Mouse (Mus musculus) megakaryocyte-erythroid progenitor cell, adult 5-6 weeks (primary cell): ENCODE results near the gene Sv2a. TPM values are rescaled to one million over a fixed set of nuclear protein-coding genes. Genes with fewer than 3 reads are reported as not detected.
"Not testable (repeated sequence)": the region's sequence is repeated elsewhere in the genome, so short reads cannot be mapped to it uniquely, and the experiment has no call there.

ENCODE experiments used
- ATAC-seq: replicated peaks from 2 replicates; pipeline ENCODE4 v1.8.0; 2016; ENCODE audit warnings: mild to moderate bottlenecking, inconsistent platforms; ENCODE audit not compliant: severe bottlenecking, poor library complexity, low FRiP score, low TSS enrichment
- total RNA-seq, 2 experiments: library from RNA; stranded (forward) in 1 of 2; stranded (reverse) in 1 of 2; fragments of 200-1000, 215-1000 nt in 1 of 2; fragments of >200 nt in 1 of 2; fragmentation: Nextera tagmentation in 1 of 2; gene quantifications; 2 replicates each; pipeline ENCODE4 v1.2.3; 2014 to 2017

Sv2a gene
- total RNA-seq, 2 experiments from 2014 or later: 1.0 TPM; not detected in 1

- ATAC-seq: peak; percentile 87
These were observed 8.5 kb upstream of the Sv2a start, which contains the start of gene Sf3b4 for GRCm38 (mm10) chr3:96172197-96173178. Gene Sf3b4 (plus strand): TSS chr3:96172332.

DNA sequence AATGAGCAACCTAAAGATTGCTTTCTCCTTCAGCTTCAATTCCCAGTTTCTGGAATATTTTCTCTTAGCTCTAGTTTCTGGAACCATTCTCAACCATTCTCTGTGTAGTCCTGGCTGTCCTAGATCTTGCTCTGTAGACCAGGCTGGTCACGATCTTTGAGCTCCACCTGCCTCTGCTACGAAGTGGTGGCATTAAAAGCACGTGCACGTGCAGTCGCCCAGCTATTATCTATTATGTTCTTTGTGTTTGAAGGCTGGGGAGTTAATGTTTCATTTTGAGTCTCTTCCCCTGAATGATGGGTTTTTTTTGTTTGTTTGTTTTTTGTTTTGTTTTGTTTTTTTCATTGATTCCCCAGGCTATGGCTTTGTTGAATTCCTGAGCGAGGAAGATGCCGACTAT is 7.8 kb upstream of the Sv2a start:
- no peak for ATAC-seq

- ATAC-seq: not testable (repeated sequence)
These were observed 6.9 kb upstream of the Sv2a start for GRCm38 (mm10) chr3:96174042-96174441.

DNA sequence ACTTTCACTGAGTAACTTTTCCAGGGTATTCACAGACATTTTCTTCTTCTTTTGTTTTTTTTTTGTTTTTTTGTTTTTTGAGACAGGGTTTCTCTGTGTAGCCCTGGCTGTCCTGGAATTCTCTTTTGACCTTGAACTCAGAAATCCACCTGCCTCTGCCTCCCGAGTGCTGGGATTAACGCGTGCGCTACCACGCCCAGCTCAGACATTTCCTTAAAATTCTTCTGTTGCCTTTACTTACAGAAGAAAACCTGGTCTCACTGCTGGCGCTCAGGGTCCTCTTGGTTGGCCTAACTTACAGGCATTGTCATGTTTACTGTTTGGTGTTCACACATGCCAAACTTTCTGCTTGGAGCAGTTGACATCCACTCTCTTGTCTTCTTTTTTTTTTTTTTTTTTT is 5.7 kb upstream of the Sv2a start:
- no peak for ATAC-seq

GRCm38 (mm10) chr3:96178427-96178826 is 2.5 kb upstream of the Sv2a start:
- ATAC-seq: no peak

- ATAC-seq: no peak
These were observed 2.0 kb upstream of the Sv2a start for GRCm38 (mm10) chr3:96178902-96179301.

DNA sequence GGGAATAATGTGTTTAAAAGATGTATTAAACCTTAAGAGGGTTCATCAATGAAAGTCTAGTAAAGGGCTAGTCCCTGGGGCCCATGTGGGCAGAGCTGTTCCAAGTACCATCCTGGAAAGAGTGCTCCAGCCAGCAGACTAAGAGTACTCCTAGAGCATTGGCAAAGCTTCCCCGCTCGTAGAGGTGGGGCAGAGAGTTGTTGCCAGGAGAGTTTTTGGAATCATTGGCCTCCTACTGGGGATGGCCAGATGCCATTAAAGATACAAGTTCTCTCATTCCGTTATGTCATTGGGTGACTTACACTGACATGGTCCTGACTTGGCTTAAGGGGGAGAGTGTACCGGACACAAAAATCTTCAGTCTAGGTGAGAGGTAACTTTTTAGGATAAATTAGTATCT is 1.4 kb upstream of the Sv2a start:
- ATAC-seq: no peak

DNA sequence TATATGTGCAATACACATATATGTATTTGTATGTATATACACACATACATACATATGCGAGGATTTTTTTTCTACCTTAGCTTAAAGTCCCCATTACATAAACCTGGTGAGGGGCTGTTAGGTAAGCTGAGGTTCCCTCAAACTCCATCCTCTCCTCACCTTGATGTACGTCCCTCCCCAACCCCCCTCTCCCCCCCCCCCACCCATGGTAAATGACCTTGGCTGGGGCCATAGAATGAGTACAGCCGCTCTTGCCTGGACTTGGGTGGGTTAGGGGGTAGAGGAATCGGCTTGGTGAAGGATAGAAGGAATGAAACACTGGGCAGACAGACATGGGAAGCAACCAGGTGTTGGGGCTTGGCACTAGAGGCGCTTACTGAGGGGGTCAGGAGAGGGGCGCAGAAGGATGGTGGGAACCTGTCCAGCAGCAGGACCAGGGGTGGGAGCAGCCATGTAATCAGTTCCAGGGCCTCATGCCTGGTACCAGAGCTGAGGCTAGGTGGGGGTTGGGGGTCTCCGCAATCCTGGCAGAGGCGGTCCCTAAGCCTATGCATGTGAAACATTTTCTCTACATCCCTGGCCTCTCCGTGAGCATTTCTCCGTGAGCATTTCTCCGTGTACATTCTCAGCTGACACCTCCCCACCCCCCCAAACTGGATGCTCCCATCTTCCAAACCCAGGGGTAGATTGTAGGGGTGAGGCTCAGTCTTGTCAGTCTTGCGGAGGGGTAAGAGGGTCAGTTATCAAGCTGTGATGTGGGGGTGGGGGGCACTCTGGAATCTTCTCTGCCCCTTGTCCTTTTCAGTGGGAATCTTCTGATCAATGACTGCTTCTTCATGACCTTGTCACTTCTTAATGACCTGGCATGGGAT is 795 bp downstream of the Sv2a start:
- no peak for ATAC-seq

GRCm38 (mm10) chr3:96182382-96182776 is 1.4 kb downstream of the Sv2a start:
- no peak for ATAC-seq

GRCm38 (mm10) chr3:96192977-96193376 is 12.0 kb downstream of the Sv2a start:
- ATAC-seq: no peak

DNA sequence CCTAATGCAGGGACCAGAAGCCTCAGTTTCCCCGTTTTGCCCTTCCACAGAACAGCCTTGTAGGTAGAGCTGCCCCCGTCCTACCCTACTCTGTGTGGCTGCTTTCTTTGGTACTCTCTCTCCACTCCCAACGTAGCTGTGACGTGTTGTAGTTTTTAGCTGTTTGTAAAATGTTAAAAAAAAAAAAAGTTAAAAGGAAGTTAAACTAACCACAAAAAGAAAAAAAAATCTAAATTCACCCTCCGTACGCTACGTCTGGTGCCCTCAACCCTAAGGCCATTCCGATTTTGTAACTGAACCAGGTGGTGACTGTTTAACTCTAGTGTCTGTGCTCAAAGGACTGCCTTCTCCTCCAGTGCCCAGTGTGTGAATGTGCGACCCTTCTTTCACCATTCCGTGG is 14.0 kb downstream of the Sv2a start:
- no peak for ATAC-seq

- ATAC-seq: no peak
These were observed 14.8 kb downstream of the Sv2a start for GRCm38 (mm10) chr3:96195616-96196313.

- ATAC-seq: no peak
These were observed 15.6 kb downstream of the Sv2a start for GRCm38 (mm10) chr3:96196437-96197128.

DNA sequence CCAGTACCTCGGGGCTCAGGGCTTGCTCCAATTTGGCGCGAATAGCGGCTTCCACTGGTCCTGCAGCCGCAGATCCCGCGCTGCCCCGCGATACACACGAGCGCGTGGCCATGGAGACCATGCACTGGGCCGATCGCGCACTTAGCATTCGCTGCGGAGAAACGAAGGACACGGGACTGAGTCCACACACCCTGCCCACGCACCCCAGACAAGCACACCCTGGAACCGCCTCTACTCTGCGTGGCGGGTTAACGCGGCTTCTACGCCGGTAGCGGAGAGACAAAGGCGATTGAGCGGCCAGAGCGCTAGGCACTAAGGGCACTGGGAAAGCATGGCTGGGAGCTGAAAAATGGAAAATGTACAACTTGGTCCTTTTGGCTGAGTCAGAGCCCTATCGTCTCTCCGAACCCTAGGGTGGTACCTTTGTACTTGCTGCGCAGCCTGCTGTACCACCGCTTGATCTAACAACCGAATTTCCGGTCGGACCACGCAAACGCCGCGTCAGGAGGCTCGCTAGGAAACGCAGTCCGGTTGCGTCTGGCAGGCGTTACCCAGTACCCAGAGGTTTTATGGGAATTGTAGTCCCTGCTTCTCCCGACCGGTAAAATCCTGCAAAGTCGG is 16.3 kb downstream of the Sv2a start:
- ATAC-seq: peak; percentile 86

DNA sequence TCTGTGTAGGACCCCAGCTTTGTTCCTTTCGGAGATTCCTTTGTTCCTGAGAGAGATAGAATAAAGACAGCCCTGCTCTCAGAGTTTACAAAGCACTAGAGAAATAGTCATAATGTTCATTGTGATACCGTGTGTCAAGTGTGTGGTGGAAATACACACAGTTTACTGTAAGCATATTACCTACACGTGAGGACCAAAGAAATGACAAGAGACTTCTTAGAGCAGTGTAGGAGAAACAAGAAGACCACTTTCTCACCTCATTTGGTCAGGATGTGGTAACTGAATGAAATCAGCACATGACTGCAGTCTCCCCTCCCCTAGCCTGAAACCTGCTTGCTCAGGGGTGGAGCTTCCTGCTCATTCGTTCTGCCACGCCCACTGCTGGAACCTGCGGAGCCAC is 17.2 kb downstream of the Sv2a start:
- peak; percentile 25; the same call in 1 of the 2 replicates for ATAC-seq

- not testable (repeated sequence) for ATAC-seq
These were observed 17.8 kb downstream of the Sv2a start for GRCm38 (mm10) chr3:96198601-96199251.

GRCm38 (mm10) chr3:96199731-96200130 is 18.8 kb downstream of the Sv2a start:
- ATAC-seq: no peak

- ATAC-seq: no peak
These were observed 26.9 kb downstream of the Sv2a start for GRCm38 (mm10) chr3:96207819-96208218.
